Mouse (Mus musculus): ENCODE measurements around the gene Crls1. TPM values are rescaled to one million over a fixed set of nuclear protein-coding genes. Genes with fewer than 3 reads are reported as not detected.

Crls1 gene
- polyA plus RNA-seq, 1 experiment: 17.8 TPM

GRCm38 (mm10) chr2:132906763-132907162, 60.3 kb downstream of the Crls1 start:
- H3K4me3 ChIP-seq (replicated peaks; ENCODE audit: extremely low read depth, low read depth, low read length): no peak overlapping the region
- no peaks in the 10 kb centered on the region for H3K4me1 ChIP-seq (ENCODE audit: control insufficient read depth, insufficient read depth, low read length)
- 33% methylated on average over 8 of the region's 8 CpGs for WGBS
- TF ChIP-seq CTCF (IDR thresholded peaks at IDR 0.05; ENCODE audit: insufficient read depth, low read length) (peak; percentile 26; the same call in 1 of the 2 replicates), POLR2A (IDR thresholded peaks at IDR 0.05; ENCODE audit: borderline replicate concordance, extremely low read depth, low read depth, low read length) (no peak)
- DNase-seq: no peak

GRCm38 (mm10) chr2:132914785-132915184, 68.3 kb downstream of the Crls1 start:
- TF ChIP-seq POLR2A (IDR thresholded peaks at IDR 0.05; ENCODE audit: borderline replicate concordance, extremely low read depth, low read depth, low read length): no peak
- TF ChIP-seq CTCF (IDR thresholded peaks at IDR 0.05; ENCODE audit: insufficient read depth, low read length): no peak
- 48% methylated on average over 1 of the region's 1 CpGs for WGBS
- no peak overlapping the region for H3K4me3 ChIP-seq (replicated peaks; ENCODE audit: extremely low read depth, low read depth, low read length)
- DNase-seq: no peak
- no peaks in the 10 kb centered on the region for H3K4me1 ChIP-seq (ENCODE audit: control insufficient read depth, insufficient read depth, low read length)

Other genes with a start within 250 kb of the Crls1 start
- 14.4 and 17.9 TPM in 2 replicates for gene Shld1, start 159.7 kb upstream of the Crls1 start, polyA plus RNA-seq (2012; rRNA removed)
- gene Chgb, start 65.4 kb upstream of the Crls1 start, polyA plus RNA-seq (2012; rRNA removed): 0.07 and 0.31 TPM in 2 replicates
- gene Trmt6, start 30.6 kb upstream of the Crls1 start, polyA plus RNA-seq (2012; rRNA removed): 1.7 and 3.3 TPM in 2 replicates
- gene Mcm8, start 30.5 kb upstream of the Crls1 start, polyA plus RNA-seq (2012; rRNA removed): 0.57 and 0.78 TPM in 2 replicates
- gene Lrrn4, start 34.2 kb downstream of the Crls1 start, polyA plus RNA-seq (2012; rRNA removed): 30.2 and 38.2 TPM in 2 replicates
- gene Fermt1, start 99.2 kb downstream of the Crls1 start, polyA plus RNA-seq (2012; rRNA removed): 1.6 TPM in 2 replicates

All from lung, adult 2 months (tissue).